Mouse (Mus musculus) ES-CJ7 (cell line): ENCODE measurements around the gene Rpl3.
A peak's percentile ranks its signal among the peaks of the same experiment; 100 is the strongest.

Experiments used
- DNase-seq: peaks from one replicate; pipeline ENCODE4 v3.0.0; 2011; ENCODE audit warnings: low read depth, low spot score

Gene Rpl3

DNA sequence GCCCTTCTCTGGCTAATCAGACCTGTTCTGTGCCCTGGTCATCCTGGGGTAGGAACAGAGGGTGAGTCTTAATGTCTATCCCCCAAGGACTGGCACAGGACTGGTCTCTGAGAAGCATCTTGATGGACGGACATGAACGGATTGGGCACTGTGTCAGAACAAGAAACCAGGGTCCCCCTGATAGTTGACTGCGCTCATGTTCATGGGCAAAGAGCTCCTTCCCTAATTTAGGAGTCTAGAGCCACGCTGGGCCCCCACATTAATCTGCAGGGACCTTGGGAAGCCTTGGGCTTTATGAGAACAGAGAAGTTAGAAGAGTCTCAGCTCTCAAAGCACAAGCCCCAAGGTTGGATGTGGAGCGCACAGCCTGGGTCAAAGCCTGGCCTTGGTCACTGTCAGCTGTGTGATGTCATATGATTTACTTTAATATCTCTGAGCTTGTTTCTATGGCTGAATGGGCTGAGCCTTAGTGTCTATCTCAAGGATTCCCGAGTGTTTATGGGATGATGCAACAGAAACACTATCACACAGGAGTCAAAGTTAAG is 56.3 kb downstream of the Rpl3 start:
- DNase-seq: no peak

DNA sequence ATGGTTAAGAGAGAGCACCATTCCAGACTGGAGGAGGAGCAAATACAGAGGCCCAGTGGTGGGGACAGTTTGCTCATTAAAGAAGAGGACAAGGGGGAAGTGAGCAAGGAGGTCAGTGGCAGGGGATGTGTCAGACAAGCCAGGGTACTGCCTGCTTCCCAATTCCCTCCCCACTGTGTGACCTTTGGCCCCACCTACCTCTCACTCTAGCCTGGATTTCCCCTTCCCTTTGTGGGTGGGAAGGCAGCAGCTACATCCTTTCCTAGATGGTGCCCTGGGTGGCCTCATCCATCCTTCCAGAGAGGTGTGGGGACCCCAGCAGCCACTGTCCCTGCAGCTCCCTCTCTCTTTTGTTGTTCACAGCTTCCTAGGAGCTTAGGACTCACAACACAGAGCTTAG is 56.8 kb downstream of the Rpl3 start:
- peak; percentile 25 for DNase-seq

- peak; percentile 49 for DNase-seq
Measured at GRCm38 (mm10) chr15:80034366-80034765, 57.3 kb downstream of the Rpl3 start.

GRCm38 (mm10) chr15:80031133-80031532 is 60.5 kb downstream of the Rpl3 start:
- DNase-seq: peak; percentile 46

- no peak for DNase-seq
Measured at GRCm38 (mm10) chr15:80030399-80030798, 61.3 kb downstream of the Rpl3 start.

- no peak for DNase-seq
Measured at GRCm38 (mm10) chr15:80028862-80029261, 62.8 kb downstream of the Rpl3 start.
